Mouse (Mus musculus): Measurements from ENCODE around the gene Aox3. TPM values are rescaled to one million over a fixed set of nuclear protein-coding genes. Genes with fewer than 3 reads are reported as not detected.

Aox3 gene
- polyA plus RNA-seq, 1 experiment from 2014 or later, result 0.38 TPM

DNA sequence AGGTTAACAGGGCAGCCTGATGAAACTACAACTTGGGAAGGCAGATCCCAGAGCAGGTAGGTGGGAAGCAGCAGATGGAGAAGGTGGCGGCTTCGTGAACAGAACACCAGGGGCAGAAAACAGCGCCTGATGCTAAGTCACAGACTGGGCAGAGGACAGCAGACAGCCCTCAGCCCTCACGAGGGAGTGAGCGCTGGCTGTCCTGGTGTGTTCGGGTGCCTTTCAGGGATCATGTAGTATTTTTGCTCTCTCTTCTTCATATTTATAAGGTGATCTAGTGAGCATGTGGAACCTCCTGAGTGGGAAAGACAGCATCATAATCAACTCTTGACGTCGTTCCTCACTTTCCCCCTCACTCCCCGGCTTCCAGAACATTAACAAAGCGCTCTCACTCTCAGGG lies 33.1 kb downstream of the Aox3 start:
- H3K27ac ChIP-seq (replicated peaks; ENCODE audit: low read depth, low read length), result no peak overlapping the region
- ATAC-seq (ENCODE audit: low FRiP score, low TSS enrichment) (no peak), DNase-seq (no peak)
- H3K4me1 ChIP-seq (ENCODE audit: control insufficient read depth, insufficient read depth, low read length), result no peaks in the 10 kb centered on the region
- no peak overlapping the region for H3K4me2 ChIP-seq (ENCODE audit: low read length)
- no peak overlapping the region for H3K4me3 ChIP-seq (replicated peaks; ENCODE audit: low read depth, low read length)
- no peaks in the 10 kb centered on the region for H3K36me3 ChIP-seq (ENCODE audit: control insufficient read depth, insufficient read depth, low read length)
- no peaks in the 10 kb centered on the region for H3K9me3 ChIP-seq (ENCODE audit: control insufficient read depth, low read length)
- H3K9ac ChIP-seq (replicated peaks; ENCODE audit: low read length), result no peak overlapping the region
- H3K27me3 ChIP-seq (ENCODE audit: control insufficient read depth, insufficient read depth, low read length), result no peaks in the 10 kb centered on the region
- WGBS, result 92% methylated on average over 10 of the region's 10 CpGs

DNA sequence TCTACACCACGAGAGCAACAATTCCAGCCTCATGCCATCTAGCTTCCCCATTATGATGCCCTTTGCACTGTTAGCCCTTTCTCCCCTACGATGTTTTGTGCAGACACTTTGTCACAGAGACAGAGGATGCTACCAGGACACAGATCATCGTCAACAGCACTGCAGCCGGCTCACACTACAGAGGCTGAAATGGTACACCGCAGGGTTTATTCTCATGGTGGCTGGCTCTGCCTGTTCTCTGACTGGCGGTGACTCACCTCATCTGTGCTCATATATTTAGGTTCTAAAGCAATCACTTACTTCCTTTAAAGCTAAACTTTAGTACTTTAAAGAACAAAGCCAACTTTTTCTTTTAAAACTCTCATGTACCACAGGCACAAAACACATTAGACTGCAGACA lies 34.8 kb downstream of the Aox3 start:
- H3K27ac ChIP-seq (replicated peaks; ENCODE audit: low read depth, low read length), result no peak overlapping the region
- 85% methylated on average over 6 of the region's 6 CpGs for WGBS
- H3K27me3 ChIP-seq (ENCODE audit: control insufficient read depth, insufficient read depth, low read length), result no peaks in the 10 kb centered on the region
- DNase-seq (no peak), ATAC-seq (ENCODE audit: low FRiP score, low TSS enrichment) (no peak)
- H3K36me3 ChIP-seq (ENCODE audit: control insufficient read depth, insufficient read depth, low read length), result no peaks in the 10 kb centered on the region
- no peaks in the 10 kb centered on the region for H3K9me3 ChIP-seq (ENCODE audit: control insufficient read depth, low read length)
- H3K9ac ChIP-seq (replicated peaks; ENCODE audit: low read length), result no peak overlapping the region
- H3K4me3 ChIP-seq (replicated peaks; ENCODE audit: low read depth, low read length), result no peak overlapping the region
- H3K4me1 ChIP-seq (ENCODE audit: control insufficient read depth, insufficient read depth, low read length), result no peaks in the 10 kb centered on the region
- H3K4me2 ChIP-seq (ENCODE audit: low read length), result no peak overlapping the region

DNA sequence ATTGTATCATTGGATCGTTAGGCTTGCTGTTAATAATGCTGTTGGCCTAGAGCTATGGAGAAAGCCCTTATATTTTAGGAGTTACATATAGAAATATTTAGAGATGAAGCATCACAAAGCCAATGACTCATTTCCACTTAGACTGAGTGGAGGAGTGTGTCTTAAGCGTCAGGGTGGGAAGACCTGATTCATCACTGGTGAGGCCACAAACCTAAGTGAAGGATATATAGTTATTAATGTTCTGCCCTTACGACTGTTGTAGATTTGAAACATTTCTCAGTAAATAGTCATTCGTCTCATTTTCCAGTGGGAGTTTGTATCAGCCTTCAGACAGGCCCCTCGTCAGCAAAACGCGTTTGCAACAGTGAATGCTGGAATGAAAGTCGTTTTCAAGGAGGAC lies 39.3 kb downstream of the Aox3 start:
- Histone ChIP-seq H3K27me3 (ENCODE audit: control insufficient read depth, insufficient read depth, low read length) (no peaks in the 10 kb centered on the region), H3K36me3 (ENCODE audit: control insufficient read depth, insufficient read depth, low read length) (no peaks in the 10 kb centered on the region), H3K4me2 (ENCODE audit: low read length) (no peak overlapping the region), H3K9ac (replicated peaks; ENCODE audit: low read length) (no peak overlapping the region), H3K4me3 (replicated peaks; ENCODE audit: low read depth, low read length) (no peak overlapping the region), H3K27ac (replicated peaks; ENCODE audit: low read depth, low read length) (no peak overlapping the region), H3K4me1 (ENCODE audit: control insufficient read depth, insufficient read depth, low read length) (no peaks in the 10 kb centered on the region), H3K9me3 (ENCODE audit: control insufficient read depth, low read length) (no peaks in the 10 kb centered on the region)
- ATAC-seq (ENCODE audit: low FRiP score, low TSS enrichment) (no peak), DNase-seq (no peak)
- 89% methylated on average over 8 of the region's 8 CpGs for WGBS

DNA sequence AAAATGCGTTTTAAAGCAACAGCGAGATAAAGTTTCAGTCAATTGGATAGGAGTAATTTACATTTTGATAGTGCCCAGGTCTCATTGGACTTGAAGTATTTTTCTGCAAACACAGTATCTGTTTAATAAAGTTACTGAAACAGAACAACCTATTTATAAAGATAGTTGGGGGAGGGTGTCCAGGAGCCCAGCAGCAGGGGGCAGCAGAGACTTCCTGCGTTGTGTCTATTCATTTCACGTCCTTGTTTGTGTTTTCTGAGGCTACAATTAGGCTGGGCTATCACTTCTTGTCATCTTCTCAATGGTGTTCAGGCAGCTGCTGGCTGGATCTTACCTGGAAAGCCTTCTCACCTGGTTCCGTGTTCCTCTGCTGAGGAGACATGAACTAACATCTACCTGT lies 43.8 kb downstream of the Aox3 start:
- DNase-seq, result peak; percentile 74
- H3K36me3 ChIP-seq (ENCODE audit: control insufficient read depth, insufficient read depth, low read length), result no peaks in the 10 kb centered on the region
- H3K27me3 ChIP-seq (ENCODE audit: control insufficient read depth, insufficient read depth, low read length), result no peaks in the 10 kb centered on the region
- H3K9ac ChIP-seq (replicated peaks; ENCODE audit: low read length), result no peak overlapping the region
- 62% methylated on average over 5 of the region's 5 CpGs for WGBS
- no peak for ATAC-seq (ENCODE audit: low FRiP score, low TSS enrichment)
- H3K9me3 ChIP-seq (ENCODE audit: control insufficient read depth, low read length), result no peaks in the 10 kb centered on the region
- H3K27ac ChIP-seq (replicated peaks; ENCODE audit: low read depth, low read length), result no peak overlapping the region
- no peak overlapping the region for H3K4me3 ChIP-seq (replicated peaks; ENCODE audit: low read depth, low read length)
- no peak overlapping the region for H3K4me2 ChIP-seq (ENCODE audit: low read length)
- no peaks in the 10 kb centered on the region for H3K4me1 ChIP-seq (ENCODE audit: control insufficient read depth, insufficient read depth, low read length)

DNA sequence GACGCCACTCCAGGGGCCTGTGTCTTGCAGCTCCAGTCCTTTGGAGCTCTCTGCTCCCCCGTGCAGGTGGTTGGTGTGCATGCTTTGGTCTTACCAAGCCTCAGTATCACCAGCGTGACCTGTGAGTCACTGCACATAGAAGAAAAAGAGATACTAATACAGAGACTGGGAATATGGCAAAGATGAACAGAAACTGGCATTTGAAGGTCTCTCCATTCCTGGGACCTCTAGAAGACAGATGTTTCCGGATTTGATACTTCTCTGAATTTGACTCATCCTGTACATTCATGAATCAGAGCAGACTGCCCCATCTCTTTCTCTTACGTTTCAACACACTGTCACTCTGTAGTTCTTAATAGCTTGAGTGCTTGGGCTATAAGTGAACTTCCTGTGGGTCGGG lies 57.0 kb downstream of the Aox3 start:
- H3K4me2 ChIP-seq (ENCODE audit: low read length), result no peak overlapping the region
- H3K9me3 ChIP-seq (ENCODE audit: control insufficient read depth, low read length), result no peaks in the 10 kb centered on the region
- H3K4me1 ChIP-seq (ENCODE audit: control insufficient read depth, insufficient read depth, low read length), result no peaks in the 10 kb centered on the region
- WGBS, result 84% methylated on average over 6 of the region's 6 CpGs
- H3K27ac ChIP-seq (replicated peaks; ENCODE audit: low read depth, low read length), result no peak overlapping the region
- ATAC-seq (ENCODE audit: low FRiP score, low TSS enrichment) (no peak), DNase-seq (no peak)
- H3K4me3 ChIP-seq (replicated peaks; ENCODE audit: low read depth, low read length), result no peak overlapping the region
- no peaks in the 10 kb centered on the region for H3K36me3 ChIP-seq (ENCODE audit: control insufficient read depth, insufficient read depth, low read length)
- H3K27me3 ChIP-seq (ENCODE audit: control insufficient read depth, insufficient read depth, low read length), result no peaks in the 10 kb centered on the region
- H3K9ac ChIP-seq (replicated peaks; ENCODE audit: low read length), result no peak overlapping the region

DNA sequence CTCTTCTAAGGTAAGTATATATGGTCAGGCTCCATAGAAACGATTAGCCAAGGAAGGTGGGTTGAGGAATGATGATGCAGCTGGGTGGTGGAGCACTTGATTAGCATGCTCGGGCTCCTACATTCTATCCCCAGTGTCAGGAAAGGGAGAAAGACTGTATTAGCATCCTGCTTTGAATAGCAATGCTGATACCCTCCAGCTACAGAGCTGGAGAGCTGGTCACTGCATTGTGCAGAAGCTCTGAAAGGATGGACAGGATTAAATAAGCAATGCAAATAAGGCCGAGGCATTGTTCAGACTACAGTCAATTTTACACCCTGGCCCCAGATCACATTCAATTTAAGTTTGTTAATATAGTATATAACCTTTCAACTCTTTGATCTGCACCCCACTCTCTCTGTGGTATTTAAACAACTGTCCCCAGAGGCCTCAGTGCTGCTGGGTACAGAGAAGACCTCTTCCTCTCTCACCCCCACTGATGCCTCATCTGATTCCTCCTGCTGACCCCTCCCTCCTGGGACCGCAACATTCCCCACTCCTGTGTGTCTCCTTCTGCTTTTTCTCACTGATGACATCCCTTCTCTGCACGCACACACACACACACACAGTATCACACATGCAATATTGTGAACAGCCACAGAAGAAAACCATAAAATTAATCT lies 75.7 kb downstream of the Aox3 start:
- Histone ChIP-seq H3K27ac (replicated peaks; ENCODE audit: low read depth, low read length) (no peak overlapping the region), H3K9ac (replicated peaks; ENCODE audit: low read length) (no peak overlapping the region)
- peak; percentile 23 for DNase-seq

DNA sequence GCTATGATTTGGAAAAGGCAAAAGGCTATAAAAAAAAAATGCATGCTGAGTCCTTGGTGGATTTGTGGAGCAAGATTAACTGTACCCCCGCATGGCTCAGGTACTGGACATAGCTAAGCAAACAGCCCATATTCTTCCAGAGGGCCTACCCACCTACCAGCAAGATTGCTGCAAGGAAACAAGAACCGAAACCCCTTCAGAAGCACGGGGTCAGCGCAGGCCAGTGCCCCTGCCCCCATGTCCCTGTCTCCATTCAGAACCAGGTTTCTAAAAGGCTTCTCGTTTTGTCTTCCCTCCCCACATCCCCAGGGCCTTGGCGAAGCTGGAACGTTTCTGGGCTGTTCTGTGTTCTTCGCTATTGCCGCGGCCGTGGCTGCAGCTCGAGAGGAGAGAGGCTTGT lies 81.4 kb downstream of the Aox3 start:
- H3K9me3 ChIP-seq (ENCODE audit: control insufficient read depth, low read length), result no peaks in the 10 kb centered on the region
- no peaks in the 10 kb centered on the region for H3K4me1 ChIP-seq (ENCODE audit: control insufficient read depth, insufficient read depth, low read length)
- H3K4me3 ChIP-seq (replicated peaks; ENCODE audit: low read depth, low read length), result no peak overlapping the region
- no peak overlapping the region for H3K9ac ChIP-seq (replicated peaks; ENCODE audit: low read length)
- ATAC-seq (ENCODE audit: low FRiP score, low TSS enrichment) (no peak), DNase-seq (no peak)
- WGBS, result 86% methylated on average over 12 of the region's 12 CpGs
- no peak overlapping the region for H3K27ac ChIP-seq (replicated peaks; ENCODE audit: low read depth, low read length)
- H3K27me3 ChIP-seq (ENCODE audit: control insufficient read depth, insufficient read depth, low read length), result no peaks in the 10 kb centered on the region
- H3K4me2 ChIP-seq (ENCODE audit: low read length), result no peak overlapping the region
- H3K36me3 ChIP-seq (ENCODE audit: control insufficient read depth, insufficient read depth, low read length), result no peaks in the 10 kb centered on the region

More for the DNA sequence above, 75.7 kb downstream of the Aox3 start:
- Histone ChIP-seq H3K36me3 (ENCODE audit: control insufficient read depth, insufficient read depth, low read length) (no peaks in the 10 kb centered on the region), H3K4me2 (ENCODE audit: low read length) (no peak overlapping the region), H3K4me1 (ENCODE audit: control insufficient read depth, insufficient read depth, low read length) (peaks cover 6% of the 10 kb centered on the region; the same call in 1 of the 2 replicates), H3K9me3 (ENCODE audit: control insufficient read depth, low read length) (no peaks in the 10 kb centered on the region), H3K27me3 (ENCODE audit: control insufficient read depth, insufficient read depth, low read length) (no peaks in the 10 kb centered on the region), H3K4me3 (replicated peaks; ENCODE audit: low read depth, low read length) (no peak overlapping the region)
- ATAC-seq (ENCODE audit: low FRiP score, low TSS enrichment), result peak; percentile 37; the same call in 1 of the 2 replicates
- 15% methylated on average over 5 of the region's 5 CpGs for WGBS

DNA sequence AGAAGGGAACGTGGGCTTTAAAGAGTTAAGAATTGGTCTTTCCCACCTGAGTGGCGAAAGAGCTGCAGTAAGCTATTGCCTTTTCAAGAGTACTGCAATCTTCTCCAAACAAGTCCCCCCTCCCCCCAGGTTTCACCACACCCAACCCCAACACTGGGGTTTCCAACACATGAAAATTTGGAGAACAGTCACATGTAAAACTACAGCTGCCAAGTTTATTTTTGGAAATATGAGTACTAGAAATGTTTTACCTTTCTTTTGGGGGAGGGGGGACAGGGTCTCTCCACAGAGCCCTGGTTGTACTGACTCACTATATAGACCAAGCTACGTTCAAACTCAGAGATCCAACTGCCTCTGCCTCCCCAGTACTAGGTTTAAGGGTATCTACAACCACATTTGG lies 82.1 kb downstream of the Aox3 start:
- ATAC-seq (ENCODE audit: low FRiP score, low TSS enrichment) (no peak), DNase-seq (no peak)
- Histone ChIP-seq H3K27ac (replicated peaks; ENCODE audit: low read depth, low read length) (no peak overlapping the region), H3K9me3 (ENCODE audit: control insufficient read depth, low read length) (no peaks in the 10 kb centered on the region), H3K27me3 (ENCODE audit: control insufficient read depth, insufficient read depth, low read length) (no peaks in the 10 kb centered on the region), H3K4me2 (ENCODE audit: low read length) (no peak overlapping the region), H3K4me1 (ENCODE audit: control insufficient read depth, insufficient read depth, low read length) (no peaks in the 10 kb centered on the region), H3K9ac (replicated peaks; ENCODE audit: low read length) (no peak overlapping the region), H3K4me3 (replicated peaks; ENCODE audit: low read depth, low read length) (no peak overlapping the region), H3K36me3 (ENCODE audit: control insufficient read depth, insufficient read depth, low read length) (no peaks in the 10 kb centered on the region)
- WGBS, result 83% methylated on average over 3 of the region's 3 CpGs

DNA sequence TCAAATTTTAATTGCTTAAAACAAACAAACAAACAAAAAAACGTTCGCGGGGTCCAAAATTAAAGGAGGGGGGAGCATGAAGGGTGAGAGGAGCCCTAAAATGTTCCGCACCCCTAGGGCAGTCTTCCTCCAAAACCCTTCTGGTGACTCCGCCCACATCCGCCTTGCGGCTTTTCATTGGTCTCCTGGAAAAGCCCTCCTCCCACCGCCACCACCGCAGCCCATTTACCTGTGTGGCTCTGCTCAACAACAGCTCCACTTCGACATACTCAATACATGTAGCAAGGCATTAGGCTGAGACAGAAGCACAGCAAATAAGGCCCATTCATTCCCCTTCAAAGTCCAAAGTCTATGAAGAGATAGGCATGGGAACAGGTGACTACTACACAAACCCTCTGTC lies 82.6 kb downstream of the Aox3 start:
- H3K27me3 ChIP-seq (ENCODE audit: control insufficient read depth, insufficient read depth, low read length), result no peaks in the 10 kb centered on the region
- WGBS, result 21% methylated on average over 10 of the region's 10 CpGs
- H3K27ac ChIP-seq (replicated peaks; ENCODE audit: low read depth, low read length), result no peak overlapping the region
- ATAC-seq (ENCODE audit: low FRiP score, low TSS enrichment) (no peak), DNase-seq (no peak)
- no peaks in the 10 kb centered on the region for H3K9me3 ChIP-seq (ENCODE audit: control insufficient read depth, low read length)
- no peak overlapping the region for H3K4me3 ChIP-seq (replicated peaks; ENCODE audit: low read depth, low read length)
- no peak overlapping the region for H3K4me2 ChIP-seq (ENCODE audit: low read length)
- no peak overlapping the region for H3K9ac ChIP-seq (replicated peaks; ENCODE audit: low read length)
- H3K36me3 ChIP-seq (ENCODE audit: control insufficient read depth, insufficient read depth, low read length), result no peaks in the 10 kb centered on the region
- no peaks in the 10 kb centered on the region for H3K4me1 ChIP-seq (ENCODE audit: control insufficient read depth, insufficient read depth, low read length)
